Mouse (Mus musculus): Measurements from ENCODE around the gene Nell2. TPM values are rescaled to one million over a fixed set of nuclear protein-coding genes. Genes with fewer than 3 reads are reported as not detected.
"Not testable (repeated sequence)": the region's sequence is repeated elsewhere in the genome, so short reads cannot be mapped to it uniquely, and the experiment has no call there.

The Nell2 gene
- polyA plus RNA-seq, 1 experiment from 2014 or later, result 35.8 TPM

DNA sequence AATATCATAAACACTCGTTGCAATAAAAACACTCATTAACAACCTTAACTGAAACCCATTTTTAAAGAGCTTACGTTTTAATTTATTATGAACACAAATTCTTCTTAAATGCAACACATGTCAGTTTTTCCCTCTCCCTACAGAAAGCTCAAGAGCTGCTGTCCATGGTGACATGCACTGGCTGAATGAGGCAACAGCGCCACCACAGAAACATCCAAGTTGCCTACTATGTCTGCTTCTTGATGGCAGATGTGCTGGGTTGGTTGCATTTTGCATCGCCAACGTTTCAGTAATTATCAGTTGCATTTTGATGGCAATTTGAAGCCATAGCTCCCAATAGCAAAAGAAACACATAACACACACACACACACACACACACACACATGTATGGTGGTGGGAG lies 2.4 kb downstream of the Nell2 start:
- DNase-seq (ENCODE audit: extremely low spot score, low spot score), result peak; percentile 46
- Histone ChIP-seq H3K36me3 (replicated peaks) (no peaks in the 10 kb centered on the region; the same call in 1 of the 2 replicates), H3K4me3 (peak overlapping the region; percentile 81), H3K4me1 (peaks cover 36% of the 10 kb centered on the region), H3K27me3 (ENCODE audit: poor library complexity, severe bottlenecking) (peaks cover 35% of the 10 kb centered on the region), H3K27ac (no peak overlapping the region), H3K9me3 (no peaks in the 10 kb centered on the region)
- 11% methylated on average over 5 of the region's 5 CpGs for WGBS

DNA sequence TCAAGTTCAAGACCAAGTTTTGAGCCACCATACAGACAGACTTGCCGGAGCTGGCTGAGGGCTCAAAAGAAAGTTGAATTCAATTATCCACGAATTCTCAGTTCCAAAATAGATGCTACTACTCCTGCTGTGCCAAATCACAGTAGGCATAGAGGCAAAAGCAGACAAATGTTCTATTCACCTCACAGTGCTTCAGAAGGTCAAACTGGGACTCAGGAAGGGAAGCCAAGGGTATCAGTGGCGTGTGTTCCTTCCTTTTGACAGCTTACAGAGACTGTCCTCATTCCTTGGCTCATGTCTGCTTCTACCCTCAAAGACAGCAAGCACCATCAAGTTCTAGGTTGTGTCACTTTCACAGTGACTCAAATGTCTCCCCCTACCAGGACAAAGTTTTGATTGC lies 10.2 kb downstream of the Nell2 start:
- Histone ChIP-seq H3K27ac (no peak overlapping the region), H3K4me3 (no peak overlapping the region)
- WGBS, result 81% methylated on average over 3 of the region's 3 CpGs

DNA sequence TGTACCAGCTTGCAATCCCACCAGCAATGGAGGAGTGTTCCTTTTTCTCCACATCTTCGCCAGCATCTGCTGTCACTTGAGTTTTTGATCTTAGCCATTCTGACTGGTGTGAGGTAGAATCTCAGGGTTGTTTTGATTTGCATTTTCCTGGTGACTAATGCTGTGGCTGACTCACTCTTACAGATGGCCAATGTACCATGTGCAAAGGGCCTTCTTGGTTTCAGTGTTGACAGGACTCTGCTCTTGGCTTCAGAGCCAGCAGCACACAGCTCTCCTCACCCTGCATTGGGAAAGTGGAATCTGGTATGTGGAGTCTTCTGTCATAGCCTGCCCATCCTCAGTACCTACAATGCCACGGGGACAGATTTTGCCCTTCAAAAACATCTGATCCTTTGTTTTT lies 15.1 kb downstream of the Nell2 start:
- DNase-seq (ENCODE audit: extremely low spot score, low spot score); H3K4me1 ChIP-seq; H3K4me3 ChIP-seq; H3K27ac ChIP-seq; H3K36me3 ChIP-seq (replicated peaks); H3K9me3 ChIP-seq; H3K27me3 ChIP-seq (ENCODE audit: poor library complexity, severe bottlenecking): not testable (repeated sequence)
- 78% methylated on average over 2 of the region's 2 CpGs for WGBS

More for the DNA sequence above, 10.2 kb downstream of the Nell2 start:
- H3K9me3 ChIP-seq, result no peaks in the 10 kb centered on the region
- no peaks in the 10 kb centered on the region for H3K4me1 ChIP-seq
- DNase-seq (ENCODE audit: extremely low spot score, low spot score), result no peak
- H3K36me3 ChIP-seq (replicated peaks), result no peaks in the 10 kb centered on the region; the same call in none of the 2 replicates
- H3K27me3 ChIP-seq (ENCODE audit: poor library complexity, severe bottlenecking), result no peaks in the 10 kb centered on the region

DNA sequence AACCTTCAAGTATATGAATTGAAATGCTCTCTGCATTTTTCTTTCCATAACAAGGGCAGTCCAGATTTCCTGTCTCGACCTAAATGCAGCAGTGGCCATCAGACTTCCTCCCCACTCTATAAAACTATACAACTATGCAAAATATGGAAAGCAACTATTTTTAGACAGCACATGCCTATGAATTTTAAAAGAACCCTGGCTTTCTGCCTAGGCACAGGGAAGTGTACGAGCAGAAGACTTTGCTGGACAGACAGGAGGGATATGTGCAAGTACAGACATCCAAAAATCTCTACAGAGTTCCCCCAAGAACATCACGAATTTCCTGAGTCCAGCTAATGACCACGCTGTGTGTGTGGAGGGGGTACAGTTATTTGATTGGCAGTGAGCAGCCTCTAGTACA lies 32.7 kb downstream of the Nell2 start:
- H3K27me3 ChIP-seq (ENCODE audit: poor library complexity, severe bottlenecking), result no peaks in the 10 kb centered on the region
- H3K36me3 ChIP-seq (replicated peaks), result 0 out of 2 replicates have a peak, but pooled peaks cover 3% of the 10 kb centered on the region
- WGBS, result 88% methylated on average over 4 of the region's 4 CpGs
- no peak for DNase-seq (ENCODE audit: extremely low spot score, low spot score)
- no peaks in the 10 kb centered on the region for H3K4me1 ChIP-seq
- no peak overlapping the region for H3K27ac ChIP-seq
- no peak overlapping the region for H3K4me3 ChIP-seq
- peaks cover 3% of the 10 kb centered on the region; the same call in 1 of the 2 replicates for H3K9me3 ChIP-seq

- Histone ChIP-seq H3K9me3 (peaks cover 3% of the 10 kb centered on the region; the same call in 1 of the 2 replicates), H3K27me3 (ENCODE audit: poor library complexity, severe bottlenecking) (no peaks in the 10 kb centered on the region), H3K4me1 (no peaks in the 10 kb centered on the region), H3K27ac (no peak overlapping the region), H3K4me3 (no peak overlapping the region), H3K36me3 (replicated peaks) (0 out of 2 replicates have a peak, but pooled peaks cover 3% of the 10 kb centered on the region)
- 92% methylated on average over 8 of the region's 8 CpGs for WGBS
- DNase-seq (ENCODE audit: extremely low spot score, low spot score), result peak; percentile 6
Measured at GRCm38 (mm10) chr15:95495193-95495592, 33.2 kb downstream of the Nell2 start.

DNA sequence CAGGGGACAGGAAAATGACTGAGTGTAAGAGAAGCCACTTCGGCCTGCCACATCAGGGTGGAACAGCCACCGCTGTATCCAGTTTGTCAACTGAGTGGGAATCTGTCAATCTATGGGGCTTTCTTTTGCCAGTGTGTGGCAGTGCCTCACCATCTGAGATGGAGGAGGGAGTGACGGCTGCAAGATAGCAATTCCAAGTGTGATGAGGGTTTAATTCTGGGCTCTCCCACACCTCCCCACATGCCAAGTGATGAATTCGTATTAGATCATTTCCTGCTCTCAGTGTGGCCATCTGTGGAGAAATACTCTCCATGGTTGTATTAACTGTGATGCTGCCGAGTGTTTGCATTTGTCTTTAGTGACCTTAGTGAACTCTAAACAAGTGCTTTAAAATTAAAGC lies 36.2 kb downstream of the Nell2 start:
- Histone ChIP-seq H3K27ac (no peak overlapping the region), H3K4me1 (no peaks in the 10 kb centered on the region), H3K36me3 (replicated peaks) (no peaks in the 10 kb centered on the region), H3K9me3 (no peaks in the 10 kb centered on the region), H3K27me3 (ENCODE audit: poor library complexity, severe bottlenecking) (no peaks in the 10 kb centered on the region), H3K4me3 (no peak overlapping the region)
- DNase-seq (ENCODE audit: extremely low spot score, low spot score), result no peak
- whole genome bisulfite sequencing, result 85% methylated on average over 5 of the region's 5 CpGs

GRCm38 (mm10) chr15:95489174-95489573 lies 39.2 kb downstream of the Nell2 start:
- peak; percentile 11 for DNase-seq (ENCODE audit: extremely low spot score, low spot score)
- no peak overlapping the region for H3K27ac ChIP-seq

GRCm38 (mm10) chr15:95487961-95488360 lies 40.4 kb downstream of the Nell2 start:
- Histone ChIP-seq H3K27me3 (ENCODE audit: poor library complexity, severe bottlenecking) (no peaks in the 10 kb centered on the region), H3K4me3 (no peak overlapping the region), H3K27ac (no peak overlapping the region), H3K9me3 (no peaks in the 10 kb centered on the region), H3K4me1 (peaks cover 6% of the 10 kb centered on the region; the same call in 1 of the 2 replicates), H3K36me3 (replicated peaks) (no peaks in the 10 kb centered on the region)
- 90% methylated on average over 5 of the region's 5 CpGs for WGBS
- peak; percentile 4 for DNase-seq (ENCODE audit: extremely low spot score, low spot score)

More at GRCm38 (mm10) chr15:95489174-95489573, 39.2 kb downstream of the Nell2 start:
- Histone ChIP-seq H3K27me3 (ENCODE audit: poor library complexity, severe bottlenecking) (no peaks in the 10 kb centered on the region), H3K4me1 (peaks cover 6% of the 10 kb centered on the region; the same call in 1 of the 2 replicates), H3K4me3 (no peak overlapping the region), H3K9me3 (no peaks in the 10 kb centered on the region), H3K36me3 (replicated peaks) (no peaks in the 10 kb centered on the region)
- WGBS, result 89% methylated on average over 4 of the region's 4 CpGs

DNA sequence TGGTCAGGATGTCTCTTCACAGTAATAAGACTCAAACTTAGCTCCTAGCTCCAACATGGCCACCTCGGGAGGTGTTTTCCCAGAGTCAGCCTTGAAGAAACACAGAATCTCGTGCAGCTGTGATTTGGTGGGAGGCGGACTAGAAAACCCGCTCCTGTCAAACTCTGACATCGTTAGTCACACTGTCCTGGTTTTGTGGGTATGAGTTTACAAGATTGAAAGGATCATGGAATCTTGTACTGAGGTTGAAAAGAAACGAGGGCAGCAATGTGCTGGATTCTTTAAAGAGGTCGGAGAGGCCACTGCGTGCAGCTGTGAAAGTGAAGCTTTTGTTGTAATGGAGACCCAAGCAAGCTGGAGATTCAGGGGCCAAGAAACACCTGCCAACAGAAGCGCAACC lies 46.4 kb downstream of the Nell2 start:
- H3K4me1 ChIP-seq, result peaks cover 19% of the 10 kb centered on the region
- H3K36me3 ChIP-seq (replicated peaks), result no peaks in the 10 kb centered on the region
- no peak overlapping the region for H3K4me3 ChIP-seq
- no peak for DNase-seq (ENCODE audit: extremely low spot score, low spot score)
- 68% methylated on average over 9 of the region's 9 CpGs for WGBS
- no peak overlapping the region for H3K27ac ChIP-seq
- H3K9me3 ChIP-seq, result no peaks in the 10 kb centered on the region
- no peaks in the 10 kb centered on the region for H3K27me3 ChIP-seq (ENCODE audit: poor library complexity, severe bottlenecking)

- 91% methylated on average over 4 of the region's 4 CpGs for WGBS
- H3K36me3 ChIP-seq (replicated peaks), result no peaks in the 10 kb centered on the region
- no peaks in the 10 kb centered on the region for H3K9me3 ChIP-seq
- H3K4me3 ChIP-seq, result no peak overlapping the region
- H3K27ac ChIP-seq, result no peak overlapping the region
- no peak for DNase-seq (ENCODE audit: extremely low spot score, low spot score)
- peaks cover 19% of the 10 kb centered on the region for H3K4me1 ChIP-seq
- H3K27me3 ChIP-seq (ENCODE audit: poor library complexity, severe bottlenecking), result no peaks in the 10 kb centered on the region
Measured at GRCm38 (mm10) chr15:95481585-95481984, 46.8 kb downstream of the Nell2 start.

- no peaks in the 10 kb centered on the region for H3K27me3 ChIP-seq (ENCODE audit: poor library complexity, severe bottlenecking)
- DNase-seq (ENCODE audit: extremely low spot score, low spot score), result no peak
- 91% methylated on average over 3 of the region's 3 CpGs for WGBS
Measured at GRCm38 (mm10) chr15:95476440-95476839, 51.9 kb downstream of the Nell2 start.

GRCm38 (mm10) chr15:95473976-95474375 lies 54.4 kb downstream of the Nell2 start:
- H3K36me3 ChIP-seq (replicated peaks), result peaks cover 5% of the 10 kb centered on the region; the same call in 1 of the 2 replicates
- H3K4me3 ChIP-seq, result no peak overlapping the region
- 95% methylated on average over 6 of the region's 6 CpGs for WGBS
- DNase-seq (ENCODE audit: extremely low spot score, low spot score), result no peak
- no peaks in the 10 kb centered on the region for H3K9me3 ChIP-seq
- no peak overlapping the region for H3K27ac ChIP-seq
- no peaks in the 10 kb centered on the region for H3K27me3 ChIP-seq (ENCODE audit: poor library complexity, severe bottlenecking)
- peaks cover 13% of the 10 kb centered on the region for H3K4me1 ChIP-seq

More at GRCm38 (mm10) chr15:95476440-95476839, 51.9 kb downstream of the Nell2 start:
- H3K9me3 ChIP-seq, result no peaks in the 10 kb centered on the region
- no peak overlapping the region for H3K4me3 ChIP-seq
- 0 out of 2 replicates have a peak, but pooled peaks cover 5% of the 10 kb centered on the region for H3K36me3 ChIP-seq (replicated peaks)
- H3K4me1 ChIP-seq, result peaks cover 13% of the 10 kb centered on the region
- H3K27ac ChIP-seq, result no peak overlapping the region

DNA sequence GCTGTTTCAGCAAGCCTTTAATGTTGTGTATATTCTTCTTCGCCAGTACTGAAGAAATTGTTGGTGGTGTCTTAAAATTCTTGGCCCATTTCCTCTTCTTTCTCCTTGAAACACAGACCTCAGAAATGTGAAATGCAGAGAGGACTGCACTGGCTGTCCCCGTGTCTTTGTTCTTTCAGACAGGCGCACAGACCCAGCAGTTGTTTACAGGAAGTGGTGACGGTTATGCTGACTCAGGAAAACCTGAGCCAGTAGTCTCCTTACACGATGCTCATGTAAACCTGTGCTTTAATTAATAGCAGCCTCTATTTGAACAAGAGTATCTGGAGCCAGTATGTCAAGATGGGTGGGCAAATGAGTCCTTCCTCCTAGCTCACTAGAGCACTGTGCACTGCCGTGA lies 61.2 kb downstream of the Nell2 start:
- DNase-seq (ENCODE audit: extremely low spot score, low spot score), result no peak

More for the DNA sequence above, 61.2 kb downstream of the Nell2 start:
- H3K4me3 ChIP-seq, result no peak overlapping the region
- peaks cover 4% of the 10 kb centered on the region; the same call in 1 of the 2 replicates for H3K36me3 ChIP-seq (replicated peaks)
- no peaks in the 10 kb centered on the region for H3K27me3 ChIP-seq (ENCODE audit: poor library complexity, severe bottlenecking)
- WGBS, result 76% methylated on average over 6 of the region's 6 CpGs
- no peaks in the 10 kb centered on the region for H3K4me1 ChIP-seq
- no peaks in the 10 kb centered on the region for H3K9me3 ChIP-seq
- H3K27ac ChIP-seq, result peak overlapping the region; percentile 40; the same call in 1 of the 2 replicates
